Mouse (Mus musculus): Measurements from ENCODE around the gene Ppp6r3.

Ppp6r3 gene

GRCm38 (mm10) chr19:3431066-3431465 lies 144.5 kb downstream of the Ppp6r3 start:
- DNase-seq (ENCODE audit: low spot score): no peak

DNA sequence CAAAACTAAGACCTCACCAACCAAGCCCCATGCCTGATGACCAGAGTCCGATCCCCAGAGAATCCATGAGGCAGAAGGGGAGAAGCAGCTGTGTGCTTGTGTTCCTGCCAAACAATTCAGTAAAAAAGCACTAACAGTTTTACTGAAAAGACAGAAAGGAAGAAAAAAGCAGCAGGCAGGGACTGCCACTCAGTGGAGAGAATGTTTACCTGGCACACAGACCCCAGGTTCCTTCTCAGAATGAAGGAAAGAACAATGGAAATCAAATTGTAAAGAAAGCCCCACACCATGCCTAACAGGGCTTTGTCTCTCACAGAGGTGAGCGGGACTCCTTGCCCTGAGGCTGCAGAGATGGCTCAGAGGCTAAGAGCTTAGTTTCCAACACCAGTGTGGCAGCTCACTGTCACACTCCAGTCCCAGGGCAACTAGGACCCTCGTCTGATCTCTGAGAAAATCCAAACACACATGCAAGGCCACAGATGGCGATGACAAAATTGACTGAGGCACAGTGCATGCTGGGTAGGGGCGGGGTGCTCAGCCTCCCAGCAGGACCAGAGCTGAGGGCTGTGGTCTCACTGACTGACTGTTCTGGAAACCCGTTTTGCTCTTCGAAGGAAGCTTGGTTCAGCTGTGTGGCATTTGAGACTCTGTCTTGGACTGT lies 146.3 kb downstream of the Ppp6r3 start:
- DNase-seq (ENCODE audit: low spot score): no peak

DNA sequence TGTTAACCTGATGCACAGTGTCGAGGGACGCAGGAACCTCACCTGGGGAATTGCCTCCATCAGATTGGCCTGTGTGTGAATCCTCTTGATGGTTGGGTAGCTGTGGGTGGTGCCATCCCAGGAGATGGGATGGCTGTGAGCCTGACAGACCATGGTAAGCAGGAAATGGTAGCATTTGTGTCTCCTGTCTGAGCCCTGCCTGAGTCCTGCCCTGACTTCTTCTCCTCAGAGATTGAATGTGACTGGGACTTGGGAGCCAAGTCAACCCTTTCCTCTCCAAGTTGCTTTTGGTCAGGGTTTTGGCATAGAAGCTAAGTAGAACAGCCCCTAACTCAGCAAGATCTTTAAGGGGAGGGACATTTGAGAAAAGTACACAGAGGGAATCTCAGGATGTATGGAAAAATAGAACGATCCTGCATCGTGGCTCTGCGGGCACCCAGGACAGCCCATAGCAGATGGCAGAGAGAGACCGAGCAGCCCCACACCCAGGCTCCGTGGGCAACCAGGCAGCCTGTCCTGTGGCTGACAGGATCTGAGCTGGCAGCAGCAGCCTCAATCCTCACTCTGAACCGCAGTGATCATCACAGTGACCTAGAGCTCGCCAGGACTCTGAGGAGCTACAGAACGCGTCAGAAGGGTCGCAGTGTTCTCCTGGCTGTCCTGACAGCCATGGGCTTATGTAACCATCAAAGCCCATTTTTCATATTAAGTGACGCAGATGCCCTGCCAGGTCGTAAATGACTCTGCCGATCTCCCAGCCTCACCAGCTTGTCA lies 147.3 kb downstream of the Ppp6r3 start:
- no peak for DNase-seq (ENCODE audit: low spot score)

DNA sequence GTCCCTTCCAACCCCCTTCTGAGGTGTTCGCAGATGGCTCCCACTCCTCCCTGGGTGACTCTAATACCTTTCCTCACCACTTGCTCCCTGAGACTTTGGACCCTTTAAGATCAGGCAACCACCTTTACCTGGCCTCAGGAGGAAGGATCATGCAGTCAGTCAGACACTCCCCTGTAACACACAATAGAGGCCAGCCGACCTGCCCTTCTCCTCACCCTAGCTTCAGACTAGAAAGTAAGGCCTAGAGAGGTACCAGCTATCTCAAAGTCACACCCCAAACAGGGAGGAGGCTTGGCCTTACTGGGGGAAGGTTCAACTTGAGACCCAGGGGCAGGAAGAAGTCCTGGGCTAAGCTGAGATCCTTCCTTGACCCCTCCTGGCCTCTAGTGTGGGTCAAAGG lies 151.3 kb downstream of the Ppp6r3 start:
- DNase-seq (ENCODE audit: low spot score): no peak

- no peak for DNase-seq (ENCODE audit: low spot score)
These were observed 152.6 kb downstream of the Ppp6r3 start for GRCm38 (mm10) chr19:3422981-3423380.

DNA sequence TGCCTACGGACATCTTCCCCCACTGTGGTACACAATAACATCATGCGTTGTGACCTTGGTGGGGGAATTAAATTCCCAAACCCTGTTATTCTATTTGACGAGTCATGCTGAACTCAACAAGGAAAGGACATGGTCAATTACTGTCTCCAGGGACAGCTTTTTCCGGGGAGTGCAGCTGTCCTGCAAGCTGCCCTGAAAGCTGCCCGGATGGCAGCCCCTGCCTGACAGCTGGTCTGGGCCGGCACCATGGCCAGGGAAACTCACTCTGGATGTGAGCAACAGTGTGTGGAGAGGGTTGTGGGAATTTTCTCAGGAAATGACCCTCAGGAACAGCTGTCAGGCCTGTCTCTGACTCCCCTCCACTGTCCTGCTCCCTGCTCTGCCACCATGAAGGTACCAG lies 153.1 kb downstream of the Ppp6r3 start:
- no peak for DNase-seq (ENCODE audit: low spot score)

DNA sequence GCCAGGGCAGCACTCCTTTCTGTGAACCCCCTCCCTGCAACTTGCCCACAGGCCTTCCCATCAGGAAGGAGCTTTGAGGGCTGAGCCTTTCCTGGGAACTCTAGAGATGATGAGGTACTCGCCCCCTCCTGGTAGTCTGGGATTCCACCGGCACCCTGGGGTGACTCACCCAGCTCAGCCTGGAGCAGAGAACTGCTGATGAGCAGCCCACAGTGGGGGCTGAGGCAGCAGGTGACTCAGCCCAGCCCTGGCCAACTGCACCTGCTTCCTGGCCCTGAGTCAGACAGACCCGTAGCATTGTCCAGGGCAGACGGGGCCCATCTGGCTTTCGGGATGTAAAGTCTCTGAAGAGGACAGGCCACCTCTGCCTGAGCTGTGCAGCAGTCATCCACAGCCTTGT lies 156.3 kb downstream of the Ppp6r3 start:
- DNase-seq (ENCODE audit: low spot score): no peak

GRCm38 (mm10) chr19:3414268-3414733 lies 161.2 kb downstream of the Ppp6r3 start, which contains the start of gene Gal:
Gene Gal (minus strand): TSS chr19:3414544.
- peak; percentile 25 for DNase-seq (ENCODE audit: low spot score)

GRCm38 (mm10) chr19:3405531-3406281 lies 169.8 kb downstream of the Ppp6r3 start:
- DNase-seq (ENCODE audit: low spot score): no peak
